Mouse (Mus musculus) embryonic fibroblast, embryonic 13.5 days (primary cell): ENCODE results near the gene Phactr3. TPM values are rescaled to one million over a fixed set of nuclear protein-coding genes. Genes with fewer than 3 reads are reported as not detected.
"Not testable (repeated sequence)": the region's sequence is repeated elsewhere in the genome, so short reads cannot be mapped to it uniquely, and the experiment has no call there.

Experiments used
- H3K27ac ChIP-seq: 2 replicates; pipeline ENCODE4 v1.5.1; 2012; ENCODE audit warnings: low read length, control low read depth, inconsistent platforms; ENCODE audit not compliant: insufficient read depth
- H3K4me1 ChIP-seq: 2 replicates; pipeline ENCODE4 v1.6.1; 2011; ENCODE audit warnings: low read length; ENCODE audit not compliant: control insufficient read depth, insufficient read depth
- H3K4me3 ChIP-seq: 2 replicates; pipeline ENCODE4 v1.5.1; 2011; ENCODE audit warnings: mild to moderate bottlenecking, control low read depth, low read length; ENCODE audit not compliant: insufficient read depth
- CTCF ChIP-seq: IDR thresholded peaks from 2 replicates; pipeline ENCODE4 v1.5.1; 2011; ENCODE audit warnings: mild to moderate bottlenecking, control low read depth, low read length, moderate library complexity, borderline replicate concordance; ENCODE audit not compliant: insufficient read depth
- POLR2A ChIP-seq: IDR thresholded peaks from 2 replicates; pipeline ENCODE4 v1.6.1; 2011; ENCODE audit warnings: low read depth, mild to moderate bottlenecking, control low read depth, low read length, moderate library complexity
- polyA plus RNA-seq: library from polyadenylated mRNA; stranded (reverse); fragments of >200 nt; gene quantifications from 2 replicates; pipeline ENCODE4 v1.2.4, GENCODE M21; 2011; ENCODE audit warnings: low read depth; ENCODE audit not compliant: missing spikeins, insufficient read length

The Phactr3 gene
- polyA plus RNA-seq, 1 experiment, result not detected

- TF ChIP-seq POLR2A (no peak), CTCF (no peak)
- H3K4me3 ChIP-seq, result no peak overlapping the region
- no peaks in the 10 kb centered on the region for H3K4me1 ChIP-seq
- no peak overlapping the region for H3K27ac ChIP-seq
Measured at GRCm38 (mm10) chr2:178339044-178339443, 220.3 kb downstream of the Phactr3 start.

GRCm38 (mm10) chr2:178342105-178342504, 223.3 kb downstream of the Phactr3 start:
- H3K4me3 ChIP-seq, H3K4me1 ChIP-seq, H3K27ac ChIP-seq: not testable (repeated sequence)

GRCm38 (mm10) chr2:178342597-178342996, 223.8 kb downstream of the Phactr3 start:
- no peaks in the 10 kb centered on the region for H3K4me1 ChIP-seq
- no peak overlapping the region for H3K27ac ChIP-seq
- no peak overlapping the region for H3K4me3 ChIP-seq
- TF ChIP-seq POLR2A, result no peak
- no peak for TF ChIP-seq CTCF

Other genes with a start within 250 kb of the Phactr3 start
- gene Gm14327, start 221.9 kb upstream of the Phactr3 start, polyA plus RNA-seq, result 3.0 and 3.4 TPM in 2 replicates
- 1.5 TPM in 1 of 2 replicates, not detected in the other for gene Zfp972, start 193.4 kb upstream of the Phactr3 start, polyA plus RNA-seq
- gene Gm14326, start 161.7 kb upstream of the Phactr3 start, polyA plus RNA-seq, result 15.4 and 18.0 TPM in 2 replicates
- gene Zfp971, start 95.7 kb upstream of the Phactr3 start, polyA plus RNA-seq, result 8.3 and 10.7 TPM in 2 replicates
- gene Zfp931, start 40.5 kb upstream of the Phactr3 start, polyA plus RNA-seq, result 6.9 and 7.8 TPM in 2 replicates